ENCODE assay signal across 8 mouse cellular contexts in the genomic region with DNA sequence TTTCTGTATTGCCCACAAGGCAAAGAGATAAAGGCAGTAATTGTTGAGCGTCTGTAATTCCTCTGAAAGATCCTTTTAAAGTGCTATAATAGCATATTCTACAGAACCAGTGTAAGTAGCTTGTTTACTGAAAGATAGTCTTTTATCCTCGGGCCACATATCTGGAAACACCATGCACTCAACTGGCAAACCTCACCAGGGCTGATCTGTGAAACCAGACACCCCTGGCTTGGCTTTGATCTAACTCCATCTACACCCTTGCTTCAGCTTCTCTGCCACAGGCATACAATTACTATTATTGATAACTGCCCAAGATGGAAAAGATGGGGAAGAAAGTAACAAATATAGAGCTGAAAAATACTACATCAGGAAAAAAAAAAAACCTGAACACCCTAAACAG. TPM values are rescaled to one million over a fixed set of nuclear protein-coding genes. Genes with fewer than 3 reads are reported as not detected.
DNase-seq lines count a peak whose midpoint lies in the region; ATAC-seq and TF ChIP-seq lines count a peak whose summit lies in the region.

No protein-coding gene starts in this region.

- H3K9ac ChIP-seq in embryonic facial prominence, embryonic 15.5 days, result no peak overlapping the region
- no peak overlapping the region for H3K9ac ChIP-seq in intestine, postnatal 0 days (ENCODE audit: low read depth, low read length)
- no peak overlapping the region for H3K9ac ChIP-seq in neural tube, embryonic 12.5 days

- 56% methylated on average over 2 of the region's 2 CpGs for WGBS in embryonic facial prominence, embryonic 15.5 days
- WGBS in intestine, postnatal 0 days, result 27% methylated on average over 2 of the region's 2 CpGs
- 61% methylated on average over 2 of the region's 2 CpGs for WGBS in neural tube, embryonic 12.5 days

- peak overlapping the region; percentile 99 for H3K4me3 ChIP-seq in left cerebral cortex, adult 2 months
- peak overlapping the region; percentile 99 for H3K4me3 ChIP-seq in embryonic facial prominence, embryonic 15.5 days (replicated peaks)
- peak overlapping the region; percentile 98 for H3K4me3 ChIP-seq in intestine, postnatal 0 days (ENCODE audit: low read depth, low read length)
- H3K4me3 ChIP-seq in neural tube, embryonic 12.5 days, result peak overlapping the region; percentile 79; the same call in 1 of the 2 replicates

- ATAC-seq in embryonic facial prominence, embryonic 15.5 days (ENCODE audit: insufficient number of reproducible peaks, low FRiP score, low TSS enrichment, low read depth), result no peak
- ATAC-seq in intestine, postnatal 0 days, result no peak
- ATAC-seq in neural tube, embryonic 12.5 days (ENCODE audit: low FRiP score, low read depth), result peak; percentile 34; the same call in 1 of the 2 replicates

- intact Hi-C loops in left cerebral cortex, adult 2 months (cut with DNase I), result loop anchor here (2.0 to 5.0 kb wide), 2 partner anchors 70 to 197 kb away; a partner anchor contains a TSS
- intact Hi-C loops in left cerebral cortex, postnatal 25 days (cut with DNase I), result loop anchor here (2.0 kb wide), 1 partner anchor 70 kb away; a partner anchor contains a TSS

- no peak for DNase-seq in left cerebral cortex, adult 2 months (ENCODE audit: extremely low spot score in 1 of 2, low spot score in 2 of 2)
- DNase-seq in left cerebral cortex, postnatal 25 days (ENCODE audit: low spot score in 2 of 2), result no peak
- DNase-seq in T-cell, adult 2 months (ENCODE audit: low spot score), result no peak
- no peak for DNase-seq in MN1 (ENCODE audit: low spot score)
- no peak for DNase-seq in gastrocnemius, adult 18-20 months (ENCODE audit: low spot score)

- H3K4me1 ChIP-seq in embryonic facial prominence, embryonic 15.5 days, result peaks cover 8% of the 10 kb centered on the region; the same call in 1 of the 2 replicates
- peaks cover 7% of the 10 kb centered on the region; the same call in 1 of the 2 replicates for H3K4me1 ChIP-seq in intestine, postnatal 0 days (replicated peaks; ENCODE audit: control insufficient read depth, insufficient read depth, low read length)
- H3K4me1 ChIP-seq in neural tube, embryonic 12.5 days, result peaks cover 6% of the 10 kb centered on the region; the same call in 1 of the 2 replicates

- H3K36me3 ChIP-seq in embryonic facial prominence, embryonic 15.5 days, result peaks cover 4% of the 10 kb centered on the region; the same call in 1 of the 2 replicates
- no peaks in the 10 kb centered on the region for H3K36me3 ChIP-seq in intestine, postnatal 0 days (ENCODE audit: control insufficient read depth, insufficient read depth)
- peaks cover 12% of the 10 kb centered on the region; the same call in 1 of the 2 replicates for H3K36me3 ChIP-seq in neural tube, embryonic 12.5 days

- H3K9me3 ChIP-seq in embryonic facial prominence, embryonic 15.5 days (replicated peaks), result no peaks in the 10 kb centered on the region
- H3K9me3 ChIP-seq in intestine, postnatal 0 days (ENCODE audit: control insufficient read depth), result no peaks in the 10 kb centered on the region
- H3K9me3 ChIP-seq in neural tube, embryonic 12.5 days, result no peaks in the 10 kb centered on the region

- no peaks in the 10 kb centered on the region; the same call in 1 of the 2 replicates for H3K27me3 ChIP-seq in embryonic facial prominence, embryonic 15.5 days
- no peaks in the 10 kb centered on the region for H3K27me3 ChIP-seq in intestine, postnatal 0 days (replicated peaks; ENCODE audit: control insufficient read depth, insufficient read depth, low read length)
- no peaks in the 10 kb centered on the region for H3K27me3 ChIP-seq in neural tube, embryonic 12.5 days (replicated peaks)

- TF ChIP-seq CTCF in left cerebral cortex, adult 2 months (IDR thresholded peaks at IDR 0.05), result no peak
- TF ChIP-seq CTCF in intestine, postnatal 0 days (IDR thresholded peaks at IDR 0.05; ENCODE audit: low read depth), result no peak

- H3K4me2 ChIP-seq in embryonic facial prominence, embryonic 15.5 days (replicated peaks), result peak overlapping the region; percentile 37
- H3K4me2 ChIP-seq in intestine, postnatal 0 days (replicated peaks; ENCODE audit: low read depth), result peak overlapping the region; percentile 71
- peak overlapping the region; percentile 73 for H3K4me2 ChIP-seq in neural tube, embryonic 12.5 days (replicated peaks)

- H3K27ac ChIP-seq in left cerebral cortex, adult 2 months, result no peak overlapping the region
- no peak overlapping the region for H3K27ac ChIP-seq in embryonic facial prominence, embryonic 15.5 days (replicated peaks)
- no peak overlapping the region for H3K27ac ChIP-seq in intestine, postnatal 0 days (ENCODE audit: low read depth, low read length)
- H3K27ac ChIP-seq in neural tube, embryonic 12.5 days, result no peak overlapping the region

RNA-seq across cellular contexts. Expression of a gene that starts 0.4 kb away (rescaled TPM):
- total RNA-seq in left cerebral cortex, adult 2 months (2021), result 10 to 100 TPM; 39.1 to 42.2 TPM
- total RNA-seq in left cerebral cortex, postnatal 25 days (2021), result 10 to 100 TPM; 39.4 to 40.5 TPM
- 16.5 and 17.8 TPM in 2 replicates for polyA plus RNA-seq in embryonic facial prominence, embryonic 15.5 days (2015; fragmentation: Nextera tagmentation; extraction: Ambion mirVana)
- 5.6 and 6.5 TPM in 2 replicates for polyA plus RNA-seq in intestine, postnatal 0 days (2015; fragmentation: Nextera tagmentation; extraction: Ambion mirVana)
- 32.9 and 36.5 TPM in 2 replicates for polyA plus RNA-seq in neural tube, embryonic 12.5 days (2016; fragmentation: Nextera tagmentation; extraction: Ambion mirVana)
- 10 to 100 TPM; 11.2 to 11.8 TPM for total RNA-seq in gastrocnemius, adult 18-20 months (2021)

RNA-seq across cellular contexts. Expression of a gene that starts 31.5 kb away (rescaled TPM):
- not detected for total RNA-seq in left cerebral cortex, adult 2 months (2021)
- total RNA-seq in left cerebral cortex, postnatal 25 days (2021), result not detected
- polyA plus RNA-seq in embryonic facial prominence, embryonic 15.5 days (2015; fragmentation: Nextera tagmentation; extraction: Ambion mirVana), result not detected in 2 replicates
- not detected in 2 replicates for polyA plus RNA-seq in intestine, postnatal 0 days (2015; fragmentation: Nextera tagmentation; extraction: Ambion mirVana)
- polyA plus RNA-seq in neural tube, embryonic 12.5 days (2016; fragmentation: Nextera tagmentation; extraction: Ambion mirVana), result not detected in 2 replicates
- not detected for total RNA-seq in gastrocnemius, adult 18-20 months (2021)

RNA-seq across cellular contexts. Expression of a gene that starts 32.2 kb away (rescaled TPM):
- total RNA-seq in left cerebral cortex, adult 2 months (2021), result 10 to 100 TPM; 14.7 to 16.5 TPM
- total RNA-seq in left cerebral cortex, postnatal 25 days (2021), result 10 to 100 TPM; 16.4 to 16.6 TPM
- polyA plus RNA-seq in embryonic facial prominence, embryonic 15.5 days (2015; fragmentation: Nextera tagmentation; extraction: Ambion mirVana), result 54.0 and 58.1 TPM in 2 replicates
- 17.9 and 19.2 TPM in 2 replicates for polyA plus RNA-seq in intestine, postnatal 0 days (2015; fragmentation: Nextera tagmentation; extraction: Ambion mirVana)
- 101 and 104 TPM in 2 replicates for polyA plus RNA-seq in neural tube, embryonic 12.5 days (2016; fragmentation: Nextera tagmentation; extraction: Ambion mirVana)
- total RNA-seq in gastrocnemius, adult 18-20 months (2021), result 10 to 100 TPM; 15.0 to 15.4 TPM
